ENCODE assay signal across 25 mouse cellular contexts in genomic region chr1:95437155-95437554, GRCm38 (mm10).
A peak's percentile ranks its signal among the peaks of the same experiment; 100 is the strongest.
DNase-seq lines count a peak whose midpoint lies in the region; ATAC-seq and TF ChIP-seq lines count a peak whose summit lies in the region.
"Had no signal": no experiment of that assay in that cellular context is flagged by ENCODE, and none has a peak within 500 bp of the region (broad histone marks: within the 10 kb centered on the region; RNA-seq: fewer than 3 reads in every experiment).

No protein-coding gene starts in this region.

- no peak overlapping the region for H3K27ac ChIP-seq in kidney, adult 2 months (ENCODE audit: insufficient read depth, low read depth, low read length)
- no peak overlapping the region for H3K27ac ChIP-seq in kidney, postnatal 0 days
- H3K27ac ChIP-seq: embryonic facial prominence, embryonic 12.5 days; embryonic facial prominence, embryonic 15.5 days; heart, embryonic 10.5 days; heart, embryonic 13.5 days; hindbrain, embryonic 12.5 days; hindbrain, embryonic 15.5 days had no signal

- H3K4me3 ChIP-seq in kidney, adult 2 months (ENCODE audit: insufficient read depth, low read depth, low read length): no peak overlapping the region
- H3K4me3 ChIP-seq in kidney, postnatal 0 days (replicated peaks; ENCODE audit: low read depth, low read length): no peak overlapping the region
- H3K4me3 ChIP-seq: embryonic facial prominence, embryonic 12.5 days; embryonic facial prominence, embryonic 15.5 days; heart, embryonic 10.5 days; heart, embryonic 13.5 days; hindbrain, embryonic 12.5 days; hindbrain, embryonic 15.5 days had no signal

- no peak overlapping the region for H3K4me2 ChIP-seq in kidney, postnatal 0 days (ENCODE audit: low read length)
- H3K4me2 ChIP-seq: embryonic facial prominence, embryonic 12.5 days; embryonic facial prominence, embryonic 15.5 days; heart, embryonic 13.5 days; hindbrain, embryonic 12.5 days; hindbrain, embryonic 15.5 days had no signal

- TF ChIP-seq POLR2A in kidney, adult 2 months (IDR thresholded peaks at IDR 0.05; ENCODE audit: low read depth, low read length): no peak

- no peaks in the 10 kb centered on the region for H3K36me3 ChIP-seq in kidney, adult 2 months (ENCODE audit: control insufficient read depth, insufficient read depth, low read length)
- no peaks in the 10 kb centered on the region for H3K36me3 ChIP-seq in kidney, postnatal 0 days (ENCODE audit: insufficient read depth, low read length)
- H3K36me3 ChIP-seq: embryonic facial prominence, embryonic 12.5 days; embryonic facial prominence, embryonic 15.5 days; heart, embryonic 10.5 days; heart, embryonic 13.5 days; hindbrain, embryonic 12.5 days; hindbrain, embryonic 15.5 days had no signal

- no peaks in the 10 kb centered on the region for H3K9me3 ChIP-seq in kidney, postnatal 0 days (replicated peaks; ENCODE audit: low read length)
- H3K9me3 ChIP-seq: embryonic facial prominence, embryonic 12.5 days; embryonic facial prominence, embryonic 15.5 days; heart, embryonic 10.5 days; heart, embryonic 13.5 days; hindbrain, embryonic 12.5 days; hindbrain, embryonic 15.5 days had no signal

- no peak for TF ChIP-seq CTCF in kidney, adult 2 months (conservative IDR thresholded peaks at IDR 0.05; ENCODE audit: insufficient read depth, insufficient read length, low read depth, low read length)
- TF ChIP-seq CTCF in kidney, postnatal 0 days (IDR thresholded peaks at IDR 0.05; ENCODE audit: low read depth): no peak

- H3K9ac ChIP-seq in kidney, postnatal 0 days (ENCODE audit: low read depth, low read length): no peak overlapping the region
- H3K9ac ChIP-seq: embryonic facial prominence, embryonic 12.5 days; embryonic facial prominence, embryonic 15.5 days; forebrain, postnatal 0 days; heart, embryonic 13.5 days; hindbrain, embryonic 12.5 days; hindbrain, embryonic 15.5 days had no signal

- no peaks in the 10 kb centered on the region for H3K4me1 ChIP-seq in kidney, adult 2 months (ENCODE audit: control insufficient read depth, insufficient read depth, low read length)
- no peaks in the 10 kb centered on the region for H3K4me1 ChIP-seq in kidney, postnatal 0 days (replicated peaks; ENCODE audit: insufficient read depth, low read length)
- H3K4me1 ChIP-seq: embryonic facial prominence, embryonic 12.5 days; embryonic facial prominence, embryonic 15.5 days; heart, embryonic 10.5 days; heart, embryonic 13.5 days; hindbrain, embryonic 12.5 days; hindbrain, embryonic 15.5 days had no signal

- ATAC-seq in kidney, postnatal 0 days (replicated peaks; ENCODE audit: low FRiP score, low read depth): no peak
- ATAC-seq: CD4-positive, CD25-positive, alpha-beta regulatory T cell, adult 4 months; forebrain, embryonic 14.5 days; forebrain, postnatal 0 days; Patski had no signal

- peak; percentile 58 for DNase-seq in kidney, adult 2 months
- no peak for DNase-seq in kidney, postnatal 4 days
- peak; percentile 19 for DNase-seq in kidney, postnatal 0 days (ENCODE audit: low spot score)
- no peak for DNase-seq in kidney, adult 11 months
- peak; percentile 22 for DNase-seq in A20 (ENCODE audit: low read depth, low spot score)
- peak; percentile 21 for DNase-seq in Muller cell, postnatal 12 days (ENCODE audit: inconsistent ontology term)
- DNase-seq in frontal cortex, postnatal 25 days (ENCODE audit: low spot score in 2 of 2): no peak
- DNase-seq: adrenal gland, postnatal 10 days; adrenal gland, postnatal 36 days; cerebellum, adult 18-20 months; cerebellum, adult 9-10 months; cerebellum, postnatal 14 days; forebrain, postnatal 0 days; gastrocnemius, postnatal 25 days; heart, adult 18-20 months; heart, postnatal 14 days had no signal

- no peaks in the 10 kb centered on the region for H3K27me3 ChIP-seq in kidney, adult 2 months (replicated peaks; ENCODE audit: control insufficient read depth, insufficient read depth, low read length)
- H3K27me3 ChIP-seq in kidney, postnatal 0 days (ENCODE audit: insufficient read depth, low read length): no peaks in the 10 kb centered on the region
- H3K27me3 ChIP-seq: embryonic facial prominence, embryonic 12.5 days; embryonic facial prominence, embryonic 15.5 days; heart, embryonic 13.5 days; hindbrain, embryonic 12.5 days; hindbrain, embryonic 15.5 days; Patski had no signal

Comparison
In these comparisons a context has a peak if more than half of its experiments do, and no peak if none do; other contexts are left out.
1. DNase-seq: peak in kidney, adult 2 months (single experiment), kidney, postnatal 0 days (single experiment), A20 (single experiment) and Muller cell, postnatal 12 days (single experiment); none in kidney, postnatal 4 days (0 of 2), kidney, adult 11 months (single experiment) and frontal cortex, postnatal 25 days (0 of 2).